Mouse (Mus musculus) heart, embryonic 13.5 days (tissue): ENCODE measurements at regions not wholly inside any gene's neighbourhood (a gene's known extent, or its start where the extent isn't known, plus 50 kb on each side); places are given as distances from the start of the nearest gene placed in this dataset.
"Not testable (repeated sequence)": the region's sequence is repeated elsewhere in the genome, so short reads cannot be mapped to it uniquely, and the experiment has no call there.

ENCODE experiments used
- ATAC-seq: fragments of 200-750 bp; cut with Nextera tagmentation; 2 replicates; pipeline ENCODE4 v1.8.0; 2017; ENCODE audit warnings: moderate TSS enrichment; ENCODE audit not compliant: insufficient number of reproducible peaks, low FRiP score, low TSS enrichment; ENCODE audit errors: extremely low read depth
- H3K27ac ChIP-seq: fragments of 300-500 bp; sonication (generic); replicated peaks from 2 replicates; pipeline ENCODE4 v1.5.1; 2015; ENCODE audit warnings: moderate library complexity, mild to moderate bottlenecking, inconsistent platforms
- H3K27me3 ChIP-seq: fragments of 300-500 bp; sonication (generic); replicated peaks from 2 replicates; pipeline ENCODE4 v1.6.1; 2015; ENCODE audit warnings: mild to moderate bottlenecking, inconsistent platforms
- H3K36me3 ChIP-seq: fragments of 300-500 bp; sonication (generic); 2 replicates; pipeline ENCODE4 v1.6.1; 2015; ENCODE audit warnings: mild to moderate bottlenecking, inconsistent platforms
- H3K4me1 ChIP-seq: fragments of 300-500 bp; sonication (generic); 2 replicates; pipeline ENCODE4 v1.6.1; 2015; ENCODE audit warnings: inconsistent platforms
- H3K4me2 ChIP-seq: fragments of 300-500 bp; sonication (generic); 2 replicates; pipeline ENCODE4 v1.6.1; 2015; ENCODE audit warnings: inconsistent platforms, mild to moderate bottlenecking, moderate library complexity
- H3K4me3 ChIP-seq: fragments of 300-500 bp; sonication (generic); 2 replicates; pipeline ENCODE4 v1.5.1; 2015; ENCODE audit warnings: moderate library complexity, mild to moderate bottlenecking, inconsistent platforms
- H3K9ac ChIP-seq: fragments of 300-500 bp; sonication (generic); 2 replicates; pipeline ENCODE4 v1.6.1; 2015; ENCODE audit warnings: inconsistent platforms, mild to moderate bottlenecking, moderate library complexity
- H3K9me3 ChIP-seq: fragments of 300-500 bp; sonication (generic); 2 replicates; pipeline ENCODE4 v1.6.1; 2016; ENCODE audit warnings: inconsistent platforms
- WGBS: fragments of 180-500 bp; shearing (Covaris S2); methylation state at CpG from one replicate; pipeline ENCODE4 v1.1.7; 2015; ENCODE audit warnings: mixed read lengths; 5-methylcytosine and 5-hydroxymethylcytosine counted together

DNA sequence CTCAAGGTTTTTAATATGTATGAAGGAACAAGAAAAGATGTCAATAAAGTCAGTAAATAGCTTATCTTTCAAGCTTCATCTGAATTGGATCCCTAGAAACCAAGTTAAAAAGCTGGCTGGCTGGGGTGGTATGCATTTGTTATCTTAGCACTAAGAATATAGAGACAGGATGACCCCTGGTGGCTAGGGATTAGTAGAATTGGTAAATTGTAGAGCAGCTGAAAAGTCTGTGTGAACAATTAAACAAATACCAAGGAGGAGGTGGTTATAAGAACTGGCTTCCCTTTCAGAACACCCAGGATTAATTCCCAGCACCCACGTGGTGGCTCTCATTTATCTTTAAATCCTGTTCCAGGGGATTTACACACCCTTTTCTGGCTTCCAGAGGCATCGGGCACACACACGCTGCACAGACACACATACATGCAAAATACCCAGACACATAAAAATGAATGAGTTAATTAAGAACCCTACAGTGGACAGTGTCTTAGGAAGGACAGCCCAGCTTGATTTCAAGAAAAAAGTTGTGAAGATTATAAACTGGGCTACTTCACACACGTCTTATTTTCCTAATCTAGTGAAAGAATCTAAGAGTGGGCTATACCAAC, 170.5 kb downstream of the Pdzph1 start:
- Histone ChIP-seq H3K27me3 (no peaks in the 10 kb centered on the region), H3K9me3 (no peaks in the 10 kb centered on the region), H3K36me3 (no peaks in the 10 kb centered on the region), H3K4me2 (no peak overlapping the region), H3K4me3 (no peak overlapping the region), H3K4me1 (no peaks in the 10 kb centered on the region), H3K9ac (no peak overlapping the region), H3K27ac (no peak overlapping the region)
- 57% methylated on average over 4 of the region's 4 CpGs for WGBS
- ATAC-seq = no peak

DNA sequence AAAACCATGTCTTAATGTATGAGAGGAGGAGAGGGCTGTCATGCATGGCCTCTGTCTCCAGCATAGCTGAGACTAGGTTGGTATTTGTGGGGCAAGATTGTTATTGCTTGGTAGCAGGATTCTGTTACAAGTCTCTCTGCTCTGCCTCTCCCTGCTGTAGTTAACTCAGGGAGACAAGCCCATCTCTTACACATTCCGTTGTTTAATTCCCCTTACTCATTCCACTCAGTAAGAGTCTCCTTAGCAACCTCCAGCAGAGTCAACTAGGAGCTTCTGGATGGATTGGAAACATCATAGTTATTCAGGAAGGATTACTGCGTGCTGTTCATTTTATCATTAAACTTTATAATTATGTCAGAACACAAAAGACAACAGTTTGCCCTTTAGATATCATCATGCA, 171.8 kb downstream of the Pdzph1 start:
- Histone ChIP-seq H3K36me3 (no peaks in the 10 kb centered on the region), H3K4me2 (no peak overlapping the region), H3K27ac (no peak overlapping the region), H3K27me3 (no peaks in the 10 kb centered on the region), H3K4me3 (no peak overlapping the region), H3K9me3 (no peaks in the 10 kb centered on the region), H3K4me1 (no peaks in the 10 kb centered on the region), H3K9ac (no peak overlapping the region)
- WGBS = 68% methylated on average over 2 of the region's 2 CpGs
- ATAC-seq = no peak

DNA sequence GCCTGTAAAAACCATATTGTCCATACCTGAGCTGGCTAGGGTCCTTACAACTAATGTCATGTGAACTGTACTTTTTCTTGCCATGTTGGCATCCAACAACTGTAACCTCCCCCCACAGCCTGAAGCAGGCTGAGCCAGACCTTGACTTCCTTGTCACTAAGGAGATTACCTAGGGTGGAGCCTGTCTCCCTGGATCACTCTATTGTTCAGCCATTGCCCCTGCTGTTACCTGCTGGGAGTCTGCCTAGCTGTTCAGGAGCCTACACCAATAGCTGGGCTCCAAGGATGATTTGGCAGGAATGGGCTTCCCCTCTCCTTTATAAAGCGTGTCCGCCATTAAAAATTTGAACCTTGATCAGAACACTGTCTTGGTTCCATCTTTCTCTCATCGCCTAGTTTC, 215.7 kb downstream of the Pdzph1 start:
- not testable (repeated sequence) for ATAC-seq, H3K36me3 ChIP-seq, H3K4me3 ChIP-seq, H3K9ac ChIP-seq, H3K27ac ChIP-seq, H3K9me3 ChIP-seq, H3K27me3 ChIP-seq, H3K4me2 ChIP-seq, H3K4me1 ChIP-seq
- WGBS = 84% methylated on average over 3 of the region's 3 CpGs

DNA sequence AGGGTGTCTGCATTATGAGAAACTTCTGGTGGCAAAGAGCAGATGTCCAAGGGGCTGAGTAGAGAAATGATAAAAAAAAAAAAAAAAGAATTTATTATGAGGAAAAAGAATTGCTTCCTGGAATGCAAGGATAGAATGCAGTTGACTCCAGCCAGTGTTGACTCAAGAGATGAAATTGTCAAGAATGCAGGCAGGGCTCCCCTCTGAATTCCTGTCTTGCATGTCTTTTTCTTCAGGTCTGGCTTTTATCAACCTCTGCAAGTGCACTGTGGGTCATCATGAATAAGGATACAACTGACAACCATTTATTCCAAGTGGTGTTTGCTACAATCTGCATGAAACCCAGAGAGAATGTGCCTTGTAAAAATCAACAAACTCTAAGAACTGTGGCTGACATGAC, 217.6 kb downstream of the Pdzph1 start:
- H3K4me1 ChIP-seq = no peaks in the 10 kb centered on the region
- ATAC-seq = no peak

DNA sequence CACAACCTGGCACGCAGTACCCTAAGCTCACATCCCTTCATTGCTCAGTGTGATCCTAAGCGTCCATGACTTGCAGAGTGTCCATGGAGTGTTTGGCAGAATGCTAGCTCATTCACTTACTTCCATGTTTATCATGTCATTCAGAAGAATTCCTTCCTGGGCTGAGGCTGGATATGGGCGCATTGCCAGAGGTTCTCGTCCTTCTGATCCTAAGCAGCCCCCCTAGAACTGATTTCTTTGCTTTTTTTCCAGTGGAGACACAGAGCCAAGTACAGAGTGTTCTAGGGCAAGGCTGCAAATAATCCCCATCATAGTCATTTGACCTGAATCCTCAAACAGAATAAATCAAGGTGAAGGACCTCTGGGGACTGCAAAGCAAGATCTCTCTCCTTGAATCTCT, 226.0 kb downstream of the Pdzph1 start:
- no peak for ATAC-seq

More for the DNA sequence above, 217.6 kb downstream of the Pdzph1 start:
- no peaks in the 10 kb centered on the region for H3K36me3 ChIP-seq
- H3K4me2 ChIP-seq = no peak overlapping the region
- H3K9me3 ChIP-seq = no peaks in the 10 kb centered on the region
- H3K9ac ChIP-seq = no peak overlapping the region
- no peak overlapping the region for H3K27ac ChIP-seq
- H3K27me3 ChIP-seq = no peaks in the 10 kb centered on the region
- no peak overlapping the region for H3K4me3 ChIP-seq

DNA sequence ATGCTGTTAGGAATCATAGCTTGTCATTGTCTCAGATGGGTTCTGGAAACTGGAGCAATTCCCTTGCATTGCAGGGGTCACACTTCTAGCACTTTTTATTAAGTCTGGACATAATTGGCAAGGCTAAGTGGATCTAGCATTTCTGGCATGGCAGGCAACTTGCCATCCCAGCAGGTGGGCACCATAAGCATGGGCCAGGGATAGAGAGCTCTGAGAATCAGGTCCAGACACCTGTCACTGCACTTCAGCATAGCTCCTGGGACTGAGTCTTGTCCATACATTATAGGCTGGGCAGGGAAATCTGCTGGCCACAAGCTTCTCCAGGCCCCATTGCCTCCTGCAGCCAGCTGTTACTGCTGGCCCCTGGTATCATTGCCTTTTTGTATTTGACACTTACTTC, 242.2 kb downstream of the Pdzph1 start:
- ATAC-seq = no peak
- Histone ChIP-seq H3K27ac (no peak overlapping the region), H3K4me2 (no peak overlapping the region), H3K36me3 (no peaks in the 10 kb centered on the region), H3K9ac (no peak overlapping the region), H3K4me1 (no peaks in the 10 kb centered on the region), H3K27me3 (no peaks in the 10 kb centered on the region), H3K4me3 (no peak overlapping the region), H3K9me3 (no peaks in the 10 kb centered on the region)

More for the DNA sequence above, 226.0 kb downstream of the Pdzph1 start:
- H3K4me3 ChIP-seq = no peak overlapping the region
- no peaks in the 10 kb centered on the region for H3K4me1 ChIP-seq
- H3K36me3 ChIP-seq = no peaks in the 10 kb centered on the region
- 57% methylated on average over 4 of the region's 4 CpGs for WGBS
- H3K9me3 ChIP-seq = no peaks in the 10 kb centered on the region
- H3K27me3 ChIP-seq = no peaks in the 10 kb centered on the region
- no peak overlapping the region for H3K4me2 ChIP-seq
- H3K9ac ChIP-seq = no peak overlapping the region
- no peak overlapping the region for H3K27ac ChIP-seq

DNA sequence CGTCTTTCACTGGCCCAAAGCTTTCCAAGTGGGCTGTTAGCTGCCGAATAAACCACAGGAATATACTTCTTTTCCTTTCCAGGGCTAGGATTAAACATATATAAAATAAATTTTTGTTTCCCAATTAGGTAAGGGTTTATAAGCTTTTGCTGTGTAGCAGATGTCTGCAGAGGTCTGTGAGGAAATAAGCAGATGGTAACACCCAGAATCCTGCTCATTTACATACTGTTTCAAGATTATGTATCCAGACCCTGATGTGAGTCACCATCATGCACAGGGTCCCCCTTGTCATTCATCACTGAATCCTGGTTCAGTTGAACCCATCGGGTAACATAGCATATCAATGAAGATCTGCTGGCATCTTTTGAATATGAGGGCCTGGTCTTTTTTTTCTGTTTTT, 242.9 kb downstream of the Pdzph1 start:
- no peak for ATAC-seq
- no peaks in the 10 kb centered on the region for H3K36me3 ChIP-seq
- H3K9ac ChIP-seq = no peak overlapping the region
- H3K27ac ChIP-seq = no peak overlapping the region
- H3K4me3 ChIP-seq = no peak overlapping the region
- WGBS = 82% methylated on average over 3 of the region's 3 CpGs
- no peaks in the 10 kb centered on the region for H3K9me3 ChIP-seq
- H3K27me3 ChIP-seq = no peaks in the 10 kb centered on the region
- H3K4me1 ChIP-seq = no peaks in the 10 kb centered on the region
- no peak overlapping the region for H3K4me2 ChIP-seq

DNA sequence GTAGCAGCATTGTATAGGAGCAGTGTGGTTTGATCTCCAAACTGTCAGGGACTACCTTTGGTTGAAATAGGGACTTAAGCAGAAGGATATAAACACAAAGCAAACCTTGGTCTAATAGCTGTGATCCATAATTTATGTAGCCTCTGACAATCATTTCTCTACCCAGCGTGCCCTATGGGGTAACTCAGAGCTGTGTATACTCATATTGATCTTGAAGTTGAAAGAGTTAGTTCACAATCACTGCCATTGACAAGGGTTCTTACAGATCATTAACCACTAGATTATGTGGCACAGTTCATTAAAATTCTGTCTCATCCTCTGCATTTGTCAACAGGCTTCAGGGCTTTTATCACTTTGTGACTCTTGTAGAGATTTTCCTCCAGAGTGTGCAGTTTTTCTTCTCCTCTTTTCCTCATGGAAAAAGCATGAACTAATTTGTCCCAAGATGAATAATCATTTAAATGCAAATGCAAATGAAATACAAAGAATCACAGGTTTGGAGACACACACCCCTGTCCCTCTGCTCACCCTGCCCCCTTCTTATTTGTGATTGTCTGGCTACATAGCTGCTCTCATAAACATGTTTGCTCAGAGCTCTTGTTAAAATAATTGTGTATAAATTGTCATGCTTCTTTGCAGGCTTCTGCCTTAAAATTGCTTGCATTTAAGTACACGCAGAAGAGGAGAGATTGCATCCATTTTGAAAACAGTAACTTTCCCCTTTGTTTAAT, 280.3 kb downstream of the Pdzph1 start:
- Histone ChIP-seq H3K27me3 (no peaks in the 10 kb centered on the region), H3K4me1 (no peaks in the 10 kb centered on the region), H3K9ac (no peak overlapping the region), H3K4me3 (no peak overlapping the region), H3K4me2 (no peak overlapping the region), H3K9me3 (no peaks in the 10 kb centered on the region), H3K36me3 (no peaks in the 10 kb centered on the region), H3K27ac (no peak overlapping the region)
- no peak for ATAC-seq
- 76% methylated on average over 2 of the region's 2 CpGs for WGBS

DNA sequence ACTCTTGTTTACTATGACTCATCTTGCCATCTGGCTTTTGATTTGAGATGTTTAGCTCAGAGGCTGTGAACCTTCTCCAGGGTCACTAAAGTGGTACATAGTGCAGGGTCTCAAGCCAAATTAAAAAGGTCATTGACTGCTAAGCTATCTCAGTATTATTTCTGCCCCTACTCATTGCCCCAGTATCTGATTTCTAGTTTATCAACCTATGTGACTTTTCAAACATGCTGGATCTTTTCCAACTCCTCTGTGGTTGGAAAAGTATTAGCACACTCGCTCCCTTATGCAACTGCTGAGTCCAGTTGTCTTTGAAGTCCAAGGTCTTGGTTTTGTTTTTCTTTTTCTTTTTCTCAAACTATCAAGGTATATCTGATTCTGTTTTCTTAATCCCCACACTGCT, 301.0 kb downstream of the Pdzph1 start:
- Histone ChIP-seq H3K27ac (no peak overlapping the region), H3K9me3 (no peaks in the 10 kb centered on the region), H3K36me3 (no peaks in the 10 kb centered on the region), H3K4me3 (no peak overlapping the region), H3K4me1 (no peaks in the 10 kb centered on the region), H3K4me2 (no peak overlapping the region), H3K27me3 (no peaks in the 10 kb centered on the region), H3K9ac (no peak overlapping the region)
- WGBS = 68% methylated on average over 1 of the region's 1 CpGs
- no peak for ATAC-seq

DNA sequence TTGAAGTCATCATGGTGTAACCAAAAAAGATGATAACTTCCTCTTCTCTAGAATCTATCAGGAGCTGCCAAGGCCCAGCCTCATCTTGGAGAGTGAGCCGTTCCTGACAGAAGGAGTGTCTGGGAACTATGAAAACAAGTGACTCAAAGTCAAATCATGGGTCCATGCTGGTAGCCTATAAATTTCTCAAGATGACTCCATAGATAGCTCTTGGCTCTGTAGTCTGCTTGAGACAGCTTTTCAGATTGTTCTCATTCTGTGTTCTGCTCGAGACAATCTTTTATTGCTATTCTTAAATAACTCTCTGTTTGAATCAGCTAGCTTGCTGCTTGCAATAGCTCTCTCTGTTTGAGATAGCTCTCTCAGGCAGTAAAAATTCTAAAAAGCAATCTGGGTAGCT, 318.9 kb downstream of the Pdzph1 start:
- no peaks in the 10 kb centered on the region for H3K27me3 ChIP-seq
- ATAC-seq = no peak
- H3K4me2 ChIP-seq = no peak overlapping the region
- H3K27ac ChIP-seq = no peak overlapping the region
- WGBS = 53% methylated on average over 2 of the region's 2 CpGs
- H3K4me1 ChIP-seq = no peaks in the 10 kb centered on the region
- H3K36me3 ChIP-seq = no peaks in the 10 kb centered on the region
- no peaks in the 10 kb centered on the region for H3K9me3 ChIP-seq
- H3K4me3 ChIP-seq = no peak overlapping the region
- no peak overlapping the region for H3K9ac ChIP-seq

DNA sequence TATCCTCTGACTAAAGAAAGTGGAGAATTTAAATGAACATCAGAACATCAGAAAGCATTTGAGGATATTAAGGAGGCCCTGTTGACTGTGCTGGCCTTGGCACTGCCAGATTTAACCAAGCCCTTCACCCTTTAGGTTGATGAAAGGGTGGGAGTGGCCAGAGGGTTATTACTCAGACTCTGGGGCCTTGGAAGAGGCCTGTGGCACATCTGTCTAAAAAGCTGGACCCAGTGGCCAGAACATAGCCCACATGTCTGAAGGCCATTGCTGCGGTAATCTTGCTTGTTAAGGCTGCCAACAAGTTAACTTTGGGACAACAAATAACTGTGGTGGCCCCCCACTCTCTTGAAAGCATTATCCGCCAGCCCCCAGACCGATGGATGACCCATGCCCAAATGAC, 323.1 kb downstream of the Pdzph1 start:
- Histone ChIP-seq H3K36me3 (no peaks in the 10 kb centered on the region), H3K9me3 (no peaks in the 10 kb centered on the region; the same call in 1 of the 2 replicates), H3K4me3 (no peak overlapping the region), H3K4me2 (no peak overlapping the region), H3K4me1 (no peaks in the 10 kb centered on the region), H3K9ac (no peak overlapping the region), H3K27ac (no peak overlapping the region), H3K27me3 (no peaks in the 10 kb centered on the region)
- 86% methylated on average over 3 of the region's 3 CpGs for WGBS
- ATAC-seq = no peak

DNA sequence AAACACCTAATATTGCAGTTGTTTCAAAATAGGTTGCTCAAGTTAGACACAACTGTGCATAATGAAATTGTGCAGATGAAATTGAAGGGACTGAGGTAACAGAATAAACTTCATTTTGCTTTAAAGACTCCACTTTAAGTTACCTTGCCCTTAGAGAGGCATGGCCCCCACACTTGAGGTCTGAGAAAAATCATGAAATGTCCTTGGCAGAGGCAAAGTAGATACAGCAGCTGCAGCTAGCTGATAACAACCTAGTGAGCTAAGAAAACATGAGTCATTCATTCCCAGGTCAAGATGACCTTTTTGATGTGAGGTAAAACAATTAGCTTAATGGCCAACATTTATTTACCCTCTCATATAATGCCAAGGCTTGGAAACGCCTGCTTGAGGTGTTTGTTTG, 347.4 kb downstream of the Pdzph1 start:
- no peaks in the 10 kb centered on the region for H3K36me3 ChIP-seq
- H3K4me1 ChIP-seq = no peaks in the 10 kb centered on the region
- no peak overlapping the region for H3K9ac ChIP-seq
- WGBS = 22% methylated on average over 1 of the region's 1 CpGs
- H3K4me2 ChIP-seq = no peak overlapping the region
- H3K4me3 ChIP-seq = no peak overlapping the region
- ATAC-seq = peak; percentile 61; the same call in 1 of the 2 replicates
- H3K27me3 ChIP-seq = no peaks in the 10 kb centered on the region
- no peak overlapping the region for H3K27ac ChIP-seq
- H3K9me3 ChIP-seq = no peaks in the 10 kb centered on the region
